Mouse (Mus musculus): ENCODE results near the gene Gm21972.

DNA sequence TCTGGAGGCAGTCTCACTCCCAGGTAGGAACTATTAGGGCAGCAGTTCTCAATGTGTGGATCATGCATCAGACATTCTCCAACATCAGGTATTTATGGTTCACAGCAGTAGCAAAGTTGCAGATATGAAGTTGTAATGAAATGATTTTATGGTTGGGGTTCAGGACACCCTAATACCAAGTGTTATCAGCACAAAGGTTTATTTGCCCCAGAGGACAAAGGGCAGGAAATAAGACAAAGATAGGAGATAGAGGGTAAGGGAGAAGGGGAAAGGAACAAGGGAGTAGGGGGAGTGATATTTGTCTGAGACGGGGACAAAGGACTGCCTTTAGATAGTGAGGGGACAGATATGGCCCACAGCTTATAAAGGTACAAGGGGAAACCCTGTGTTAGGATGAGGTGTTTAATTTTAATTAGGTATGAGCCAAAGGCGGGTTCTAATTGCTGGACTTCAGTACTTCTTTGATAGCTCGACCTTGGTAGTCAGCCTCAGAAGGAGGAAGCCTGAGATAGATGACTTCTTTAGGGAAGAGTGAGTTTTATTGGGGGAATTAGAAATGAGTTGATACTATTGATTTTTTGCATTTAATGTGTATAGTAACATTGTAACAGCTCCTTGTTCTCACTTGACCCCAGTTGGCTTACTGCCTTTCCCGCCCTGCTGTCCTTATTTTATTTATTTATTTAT lies 50.3 kb downstream of the Gm21972 start:
- no peak for TF ChIP-seq CTCF (IDR thresholded peaks at IDR 0.05; ENCODE audit: low read depth)
- no peak for TF ChIP-seq EP300 (IDR thresholded peaks at IDR 0.05; ENCODE audit: low read depth)
